Mouse (Mus musculus) forebrain, postnatal 0 days (tissue): ENCODE measurements around the gene Birc2. TPM values are rescaled to one million over a fixed set of nuclear protein-coding genes. Genes with fewer than 3 reads are reported as not detected.

ENCODE experiments used
- ATAC-seq: fragments of 200-750 bp; cut with Nextera tagmentation; 2 replicates; pipeline ENCODE4 v1.8.0; 2017; ENCODE audit warnings: mild to moderate bottlenecking, moderate library complexity
- DNase-seq: peaks from one replicate; pipeline ENCODE4 v3.0.0-alpha.2; 2015
- H3K27ac ChIP-seq: fragments of 300-500 bp; sonication (generic); 2 replicates; pipeline ENCODE4 v1.5.1; 2014; ENCODE audit warnings: low read depth, mild to moderate bottlenecking, antibody characterized with exemption, low read length, moderate library complexity, mixed read lengths
- H3K27me3 ChIP-seq: fragments of 300-500 bp; sonication (generic); 2 replicates; pipeline ENCODE4 v1.6.1; 2014; ENCODE audit warnings: mild to moderate bottlenecking, low read length, mixed read lengths; ENCODE audit not compliant: insufficient read depth
- H3K36me3 ChIP-seq: fragments of 300-500 bp; sonication (generic); 2 replicates; pipeline ENCODE4 v1.6.1; 2014; ENCODE audit warnings: mild to moderate bottlenecking, moderate library complexity; ENCODE audit not compliant: insufficient read depth
- H3K4me1 ChIP-seq: fragments of 300-500 bp; sonication (generic); 2 replicates; pipeline ENCODE4 v1.6.1; 2014; ENCODE audit warnings: antibody characterized with exemption; ENCODE audit not compliant: insufficient read depth
- H3K4me2 ChIP-seq: fragments of 300-500 bp; sonication (generic); 2 replicates; pipeline ENCODE4 v1.6.1; 2014; ENCODE audit warnings: low read depth, mild to moderate bottlenecking, moderate library complexity
- H3K4me3 ChIP-seq: fragments of 300-500 bp; sonication (generic); 2 replicates; pipeline ENCODE4 v1.5.1; 2014; ENCODE audit warnings: low read depth, low read length, mixed read lengths
- H3K9ac ChIP-seq: fragments of 300-500 bp; sonication (generic); 2 replicates; pipeline ENCODE4 v1.6.1; 2014; ENCODE audit warnings: mild to moderate bottlenecking
- H3K9me3 ChIP-seq: fragments of 300-500 bp; sonication (generic); 2 replicates; pipeline ENCODE4 v1.6.1; 2016; ENCODE audit warnings: low read length
- CTCF ChIP-seq: sonication (generic); IDR thresholded peaks from 2 replicates; pipeline ENCODE4 v1.5.1; 2016; ENCODE audit warnings: antibody characterized with exemption, control low read depth, low read depth
- WGBS: fragments of 180-500 bp; shearing (Covaris S2); extraction: QIAGEN DNeasy Blood & Tissue Kit; methylation state at CpG from one replicate; pipeline ENCODE4 v1.1.7; 2014; 5-methylcytosine and 5-hydroxymethylcytosine counted together
- polyA plus RNA-seq: library from polyadenylated mRNA; unstranded; fragments of >200 nt; fragmentation: Nextera tagmentation; extraction: Ambion mirVana; gene quantifications from 2 replicates; pipeline ENCODE4 v1.2.1, GENCODE M21; 2015
- total RNA-seq: library from RNA; depleted of rRNA; stranded (reverse); fragments of >200 nt; gene quantifications from 2 replicates; pipeline ENCODE4 v1.2.3, GENCODE M21; 2014

Gene Birc2
- total and polyA plus RNA-seq, 2 experiments from 2014 or later: 28.8 to 54.2 TPM

DNA sequence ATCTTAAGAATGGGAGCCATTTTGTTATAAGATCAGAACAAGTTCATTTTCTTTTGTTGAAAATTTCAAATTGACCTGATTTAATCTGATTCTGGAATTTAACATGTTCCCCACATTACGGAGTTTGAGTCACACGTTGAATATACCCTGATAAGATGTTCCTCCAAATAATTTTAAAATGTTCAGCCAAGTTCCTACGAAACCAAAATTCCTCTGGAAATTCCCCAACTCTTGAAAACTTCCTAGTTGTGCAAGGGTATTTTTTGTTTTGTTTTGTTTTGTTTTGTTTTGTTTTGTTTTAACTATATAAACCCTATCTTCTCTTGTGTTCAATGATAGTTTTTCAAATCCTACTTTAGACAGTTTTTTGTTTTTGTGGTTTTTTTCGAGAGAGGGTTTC, 8.2 kb downstream of the Birc2 start:
- no peak for DNase-seq
- 91% methylated on average over 4 of the region's 4 CpGs for WGBS
- H3K4me3 ChIP-seq: no peak overlapping the region
- H3K9me3 ChIP-seq: no peaks in the 10 kb centered on the region
- no peak for ATAC-seq
- no peaks in the 10 kb centered on the region for H3K27me3 ChIP-seq
- H3K36me3 ChIP-seq: 0 out of 2 replicates have a peak, but pooled peaks cover 8% of the 10 kb centered on the region
- H3K4me1 ChIP-seq: peaks cover 5% of the 10 kb centered on the region; the same call in 1 of the 2 replicates
- H3K27ac ChIP-seq: no peak overlapping the region
- TF ChIP-seq CTCF: no peak
- H3K4me2 ChIP-seq: no peak overlapping the region
- no peak overlapping the region for H3K9ac ChIP-seq

DNA sequence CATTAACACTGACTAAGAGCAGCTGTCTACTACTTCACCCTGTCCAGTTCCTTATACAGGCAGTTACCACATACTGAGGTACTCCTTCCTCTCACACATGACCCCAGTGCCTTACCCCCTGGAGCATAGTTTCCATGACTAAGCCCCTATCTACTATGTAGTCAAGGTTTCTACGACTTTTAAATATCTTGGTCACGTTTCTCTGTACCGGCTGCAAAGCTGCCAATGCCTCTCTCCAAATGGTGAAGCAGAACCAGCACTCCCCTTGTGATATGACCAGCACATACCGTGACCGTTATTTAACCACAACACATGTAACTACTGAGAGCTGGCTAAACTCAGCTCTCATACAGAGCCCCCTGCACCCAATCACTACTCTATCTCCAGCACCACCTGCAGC, 11.9 kb downstream of the Birc2 start:
- peaks cover 15% of the 10 kb centered on the region for H3K36me3 ChIP-seq
- H3K27ac ChIP-seq: no peak overlapping the region
- H3K4me3 ChIP-seq: no peak overlapping the region
- H3K9ac ChIP-seq: no peak overlapping the region
- WGBS: 94% methylated on average over 5 of the region's 5 CpGs
- DNase-seq (no peak), ATAC-seq (no peak)
- no peak for TF ChIP-seq CTCF
- H3K9me3 ChIP-seq: no peaks in the 10 kb centered on the region
- H3K4me2 ChIP-seq: no peak overlapping the region
- H3K4me1 ChIP-seq: no peaks in the 10 kb centered on the region
- H3K27me3 ChIP-seq: no peaks in the 10 kb centered on the region

DNA sequence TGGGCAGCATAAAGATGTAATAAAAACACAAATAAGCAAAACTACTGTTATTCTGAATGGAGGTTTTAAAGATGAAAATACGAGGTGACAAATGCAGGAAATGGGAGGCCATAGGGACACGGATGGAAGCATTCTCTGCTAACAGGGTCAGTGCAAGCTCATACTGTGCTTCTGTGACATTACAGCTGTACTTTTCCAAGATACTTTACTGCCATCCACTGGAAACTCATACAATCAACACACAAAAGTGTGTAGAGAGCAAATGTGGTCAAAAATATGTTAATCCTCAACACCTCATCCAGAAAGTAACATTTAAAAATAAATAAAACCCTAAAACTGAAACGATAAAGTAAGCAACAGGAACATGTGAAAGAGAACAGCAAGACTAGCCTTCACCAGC, 14.1 kb downstream of the Birc2 start:
- H3K36me3 ChIP-seq: peaks cover 26% of the 10 kb centered on the region
- H3K27ac ChIP-seq: no peak overlapping the region
- H3K27me3 ChIP-seq: no peaks in the 10 kb centered on the region
- ATAC-seq (0 out of 2 replicates have a peak, but pooled peaks have one; percentile 54), DNase-seq (no peak)
- H3K9ac ChIP-seq: no peak overlapping the region
- H3K4me3 ChIP-seq: no peak overlapping the region
- H3K4me1 ChIP-seq: no peaks in the 10 kb centered on the region
- WGBS: 85% methylated on average over 3 of the region's 3 CpGs
- H3K9me3 ChIP-seq: no peaks in the 10 kb centered on the region
- 0 out of 2 replicates have a peak, but pooled peaks have one; percentile 29 for TF ChIP-seq CTCF
- no peak overlapping the region for H3K4me2 ChIP-seq

DNA sequence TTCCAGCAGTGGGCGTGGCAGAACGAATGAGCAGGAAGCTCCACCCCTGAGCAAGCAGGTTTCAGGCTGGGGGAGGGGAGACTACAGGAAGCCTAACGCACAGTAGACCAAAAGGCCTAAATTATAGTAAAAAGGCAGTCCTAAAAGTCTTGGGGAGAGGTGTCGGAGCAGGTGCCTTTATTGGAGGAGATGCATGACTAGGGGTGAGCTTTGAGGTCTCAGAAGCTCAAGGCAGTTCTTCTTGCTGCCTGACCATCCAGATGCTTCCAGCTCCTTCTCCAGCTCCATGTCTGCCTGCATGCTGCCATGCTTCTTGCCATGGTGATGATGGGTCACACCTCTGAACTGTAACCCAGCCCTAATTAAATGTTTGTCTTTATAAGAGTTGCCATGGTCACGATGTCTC, 31.8 kb downstream of the Birc2 start:
- no peaks in the 10 kb centered on the region for H3K27me3 ChIP-seq
- no peak overlapping the region for H3K9ac ChIP-seq
- WGBS: 85% methylated on average over 3 of the region's 5 CpGs
- no peak; the same call in 1 of the 2 replicates for ATAC-seq
- no peak for TF ChIP-seq CTCF
- DNase-seq: no peak
- no peaks in the 10 kb centered on the region for H3K4me1 ChIP-seq
- H3K36me3 ChIP-seq: no peaks in the 10 kb centered on the region
- no peaks in the 10 kb centered on the region for H3K9me3 ChIP-seq
- H3K4me2 ChIP-seq: no peak overlapping the region
- H3K4me3 ChIP-seq: no peak overlapping the region
- H3K27ac ChIP-seq: no peak overlapping the region

DNA sequence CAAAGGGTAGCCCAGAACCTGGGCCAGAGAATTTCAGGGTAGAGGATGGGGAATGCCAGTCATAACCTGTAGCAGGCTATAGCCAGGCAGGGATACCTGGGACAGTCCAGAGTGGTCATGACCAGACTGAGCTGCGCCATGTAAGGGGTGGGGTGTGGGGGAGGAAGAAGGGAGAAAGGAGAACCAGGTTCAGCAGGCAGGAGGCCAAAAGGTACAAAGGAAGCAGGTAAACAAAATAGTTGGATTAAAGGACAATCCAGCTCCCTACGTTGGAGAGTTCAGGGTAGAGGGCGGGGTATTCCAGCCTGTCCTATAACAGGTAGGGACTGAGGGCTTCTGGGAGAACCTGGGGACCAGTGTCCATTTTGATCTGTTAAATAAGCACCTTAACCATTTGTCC, 38.3 kb downstream of the Birc2 start:
- ATAC-seq (no peak), DNase-seq (no peak)
- no peak overlapping the region for H3K4me2 ChIP-seq
- WGBS: 94% methylated on average over 3 of the region's 3 CpGs
- no peaks in the 10 kb centered on the region for H3K4me1 ChIP-seq
- no peak overlapping the region for H3K4me3 ChIP-seq
- no peak overlapping the region for H3K27ac ChIP-seq
- no peaks in the 10 kb centered on the region for H3K9me3 ChIP-seq
- H3K9ac ChIP-seq: no peak overlapping the region
- no peaks in the 10 kb centered on the region for H3K36me3 ChIP-seq
- no peak for TF ChIP-seq CTCF
- no peaks in the 10 kb centered on the region for H3K27me3 ChIP-seq

DNA sequence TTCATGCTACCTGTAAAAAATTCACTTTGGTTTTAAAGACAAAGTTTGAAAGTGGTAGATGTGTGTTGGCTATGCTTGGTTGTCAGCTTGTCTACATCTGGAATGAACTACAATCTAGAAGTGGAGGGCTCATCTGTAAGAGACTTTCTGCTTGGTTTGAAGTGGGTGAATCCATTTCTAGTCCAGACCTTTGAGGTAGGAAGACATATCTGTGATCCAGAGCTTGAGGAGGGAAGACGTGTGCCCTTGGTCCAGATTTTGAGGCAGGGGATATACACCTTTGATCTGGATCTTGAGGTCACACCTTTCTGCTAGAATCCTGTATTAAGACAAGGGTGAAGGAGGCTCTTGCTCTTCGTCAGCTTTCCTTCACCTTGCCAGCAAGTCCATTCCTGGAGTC, 39.3 kb downstream of the Birc2 start:
- Histone ChIP-seq H3K36me3 (no peaks in the 10 kb centered on the region; the same call in 1 of the 2 replicates), H3K27me3 (no peaks in the 10 kb centered on the region), H3K4me2 (no peak overlapping the region), H3K4me1 (no peaks in the 10 kb centered on the region), H3K9ac (no peak overlapping the region), H3K27ac (no peak overlapping the region), H3K9me3 (no peaks in the 10 kb centered on the region), H3K4me3 (no peak overlapping the region)
- WGBS: 94% methylated on average over 2 of the region's 2 CpGs
- no peak for DNase-seq
- TF ChIP-seq CTCF: no peak
- ATAC-seq: no peak

DNA sequence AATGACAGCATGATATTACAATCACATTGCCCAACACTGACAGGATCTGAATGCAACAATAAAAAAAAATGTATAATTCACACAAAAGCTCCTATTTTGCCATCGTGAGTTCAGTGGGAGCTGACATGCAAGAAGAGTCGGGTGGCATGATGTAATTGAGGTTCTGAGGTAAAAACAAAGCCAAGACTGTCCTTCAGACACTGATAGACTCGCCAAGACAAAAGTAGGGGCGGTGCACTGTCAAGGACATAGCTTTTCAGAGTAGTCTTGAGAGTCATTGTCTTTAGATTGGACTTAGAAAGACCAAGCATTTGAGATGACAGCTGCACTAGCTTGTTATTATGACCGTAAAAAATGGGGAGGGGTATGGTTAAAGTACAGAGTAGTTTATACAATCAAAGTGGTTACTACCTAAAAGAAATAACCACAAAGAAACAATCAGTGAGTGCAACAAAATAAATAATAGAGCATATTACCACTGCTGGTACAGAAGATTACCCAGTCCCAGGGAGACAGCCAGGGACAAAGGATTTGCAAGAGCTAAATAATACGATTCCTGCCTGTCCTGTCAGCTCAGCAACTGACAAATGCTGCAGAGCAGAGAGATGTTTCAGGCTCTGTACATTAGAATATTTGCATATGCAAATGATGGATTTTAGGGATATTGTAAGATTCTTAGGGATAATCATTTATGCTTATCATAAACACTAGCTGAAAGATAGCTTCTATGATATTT, 40.6 kb downstream of the Birc2 start:
- WGBS: 45% methylated on average over 6 of the region's 6 CpGs

More for the DNA sequence above, 40.6 kb downstream of the Birc2 start:
- ATAC-seq (peak; percentile 88), DNase-seq (peak; percentile 18)
- TF ChIP-seq CTCF: no peak
- Histone ChIP-seq H3K4me1 (no peaks in the 10 kb centered on the region), H3K4me3 (no peak overlapping the region), H3K27me3 (no peaks in the 10 kb centered on the region), H3K27ac (peak overlapping the region; percentile 40; the same call in 1 of the 2 replicates), H3K4me2 (no peak overlapping the region), H3K9me3 (no peaks in the 10 kb centered on the region), H3K9ac (0 out of 2 replicates have a peak overlapping the region, but pooled peaks have one; percentile 10), H3K36me3 (peaks cover 2% of the 10 kb centered on the region)
